Mouse (Mus musculus) small intestine, adult 2 months (tissue): Measurements from ENCODE around the gene Actn1. TPM values are rescaled to one million over a fixed set of nuclear protein-coding genes. Genes with fewer than 3 reads are reported as not detected.

Experiments used
- H3K27ac ChIP-seq: fragments of 200-500 bp; 2 replicates; pipeline ENCODE4 v1.5.1; 2012; ENCODE audit warnings: low read depth, low read length, control low read depth, inconsistent platforms; ENCODE audit not compliant: insufficient read depth
- H3K27me3 ChIP-seq: fragments of 200-500 bp; 2 replicates; pipeline ENCODE4 v1.6.1; 2012; ENCODE audit warnings: mild to moderate bottlenecking, moderate library complexity, low read length, inconsistent platforms; ENCODE audit not compliant: control insufficient read depth, insufficient read depth
- H3K36me3 ChIP-seq: fragments of 200-500 bp; 2 replicates; pipeline ENCODE4 v1.6.1; 2012; ENCODE audit warnings: mild to moderate bottlenecking, low read length, control low read depth, inconsistent platforms; ENCODE audit not compliant: control insufficient read depth, insufficient read depth
- H3K4me1 ChIP-seq: fragments of 200-500 bp; 2 replicates; pipeline ENCODE4 v1.6.1; 2012; ENCODE audit warnings: low read length, inconsistent platforms, mixed read lengths; ENCODE audit not compliant: control insufficient read depth, insufficient read depth, insufficient read length
- H3K4me3 ChIP-seq: fragments of 200-500 bp; 2 replicates; pipeline ENCODE4 v1.5.1; 2012; ENCODE audit warnings: low read depth, mild to moderate bottlenecking, control low read depth, inconsistent platforms, low read length, moderate library complexity
- CTCF ChIP-seq: fragments of 200-500 bp; IDR thresholded peaks from 2 replicates; pipeline ENCODE4 v1.5.1; 2012; ENCODE audit warnings: low read depth, mild to moderate bottlenecking, control low read depth, inconsistent platforms, low read length, moderate library complexity, mixed read lengths; ENCODE audit not compliant: insufficient replicate concordance, insufficient read length; ENCODE audit errors: extremely low read depth
- POLR2A ChIP-seq: fragments of 200-500 bp; IDR thresholded peaks from 2 replicates; pipeline ENCODE4 v1.6.1; 2012; ENCODE audit warnings: low read depth, mild to moderate bottlenecking, control low read depth, inconsistent platforms, low read length, moderate library complexity
- WGBS: fragments of 180-500 bp; shearing (Covaris S2); methylation state at CpG from one replicate; pipeline ENCODE4 v1.1.7; 2018; 5-methylcytosine and 5-hydroxymethylcytosine counted together
- polyA plus RNA-seq: library from polyadenylated mRNA; depleted of rRNA; stranded (reverse); fragments of >200 nt; gene quantifications from 2 replicates; pipeline ENCODE4 v1.2.3, GENCODE M21; 2012

Gene Actn1
- polyA plus RNA-seq, 1 experiment: 53.1 TPM

- Histone ChIP-seq H3K4me1 (peaks cover 20% of the 10 kb centered on the region; the same call in 1 of the 2 replicates), H3K27ac (no peak overlapping the region), H3K4me3 (no peak overlapping the region), H3K27me3 (no peaks in the 10 kb centered on the region), H3K36me3 (no peaks in the 10 kb centered on the region)
- TF ChIP-seq POLR2A (no peak), CTCF (no peak)
- 68% methylated on average over 1 of the region's 1 CpGs for WGBS
Observed at GRCm38 (mm10) chr12:80244755-80245154, 15.4 kb downstream of the Actn1 start.

- TF ChIP-seq CTCF: no peak
- TF ChIP-seq POLR2A: no peak
- WGBS: 83% methylated on average over 6 of the region's 6 CpGs
Observed at GRCm38 (mm10) chr12:80244127-80244526, 16.0 kb downstream of the Actn1 start.

GRCm38 (mm10) chr12:80243335-80243734, 16.8 kb downstream of the Actn1 start:
- no peak for TF ChIP-seq CTCF
- TF ChIP-seq POLR2A: no peak
- peaks cover 21% of the 10 kb centered on the region; the same call in 1 of the 2 replicates for H3K4me1 ChIP-seq
- no peaks in the 10 kb centered on the region for H3K27me3 ChIP-seq
- WGBS: 76% methylated on average over 4 of the region's 4 CpGs
- H3K27ac ChIP-seq: no peak overlapping the region
- no peak overlapping the region for H3K4me3 ChIP-seq
- no peaks in the 10 kb centered on the region for H3K36me3 ChIP-seq

More at GRCm38 (mm10) chr12:80244127-80244526, 16.0 kb downstream of the Actn1 start:
- no peaks in the 10 kb centered on the region for H3K27me3 ChIP-seq
- H3K4me1 ChIP-seq: peaks cover 21% of the 10 kb centered on the region; the same call in 1 of the 2 replicates
- H3K36me3 ChIP-seq: no peaks in the 10 kb centered on the region
- no peak overlapping the region for H3K27ac ChIP-seq
- no peak overlapping the region for H3K4me3 ChIP-seq

- no peak for TF ChIP-seq CTCF
- TF ChIP-seq POLR2A: no peak
- Histone ChIP-seq H3K27me3 (no peaks in the 10 kb centered on the region), H3K4me3 (no peak overlapping the region), H3K4me1 (peaks cover 14% of the 10 kb centered on the region; the same call in 1 of the 2 replicates), H3K36me3 (no peaks in the 10 kb centered on the region), H3K27ac (no peak overlapping the region)
- 70% methylated on average over 5 of the region's 5 CpGs for WGBS
Observed at GRCm38 (mm10) chr12:80239445-80239844, 20.7 kb downstream of the Actn1 start.

GRCm38 (mm10) chr12:80238523-80238922, 21.6 kb downstream of the Actn1 start:
- WGBS: 42% methylated on average over 3 of the region's 3 CpGs
- no peak overlapping the region for H3K27ac ChIP-seq
- H3K4me3 ChIP-seq: no peak overlapping the region
- H3K27me3 ChIP-seq: no peaks in the 10 kb centered on the region
- peaks cover 14% of the 10 kb centered on the region; the same call in 1 of the 2 replicates for H3K4me1 ChIP-seq
- H3K36me3 ChIP-seq: no peaks in the 10 kb centered on the region
- TF ChIP-seq CTCF (no peak), POLR2A (no peak)

GRCm38 (mm10) chr12:80235295-80235694, 24.9 kb downstream of the Actn1 start:
- Histone ChIP-seq H3K27me3 (no peaks in the 10 kb centered on the region), H3K36me3 (no peaks in the 10 kb centered on the region), H3K4me1 (peaks cover 21% of the 10 kb centered on the region; the same call in 1 of the 2 replicates), H3K4me3 (no peak overlapping the region), H3K27ac (no peak overlapping the region)
- TF ChIP-seq CTCF: no peak
- no peak for TF ChIP-seq POLR2A
- WGBS: 80% methylated on average over 1 of the region's 1 CpGs

- H3K4me1 ChIP-seq: peaks cover 22% of the 10 kb centered on the region; the same call in 1 of the 2 replicates
- WGBS: 85% methylated on average over 3 of the region's 3 CpGs
- no peaks in the 10 kb centered on the region for H3K36me3 ChIP-seq
- H3K27ac ChIP-seq: no peak overlapping the region
- TF ChIP-seq POLR2A (no peak), CTCF (no peak)
- H3K27me3 ChIP-seq: no peaks in the 10 kb centered on the region
- H3K4me3 ChIP-seq: no peak overlapping the region
Observed at GRCm38 (mm10) chr12:80234226-80234625, 25.9 kb downstream of the Actn1 start.
